Comparison of ENCODE assay signal across 9 mouse cellular contexts in genomic region chr4:67477264-67477845, GRCm38 (mm10).
DNase-seq lines count a peak whose midpoint lies in the region; ATAC-seq lines count a peak whose summit lies in the region.
"Had no signal": no experiment of that assay in that cellular context is flagged by ENCODE, and none has a peak within 500 bp of the region (broad histone marks: within the 10 kb centered on the region; RNA-seq: fewer than 3 reads in every experiment).

No protein-coding gene starts in this region.

- peak; percentile 36 for DNase-seq in 3T3-L1 (ENCODE audit: low read depth, low spot score)
- DNase-seq in Muller cell, postnatal 12 days (ENCODE audit: inconsistent ontology term): peak; percentile 42
- DNase-seq in cerebellum, postnatal 4 days (ENCODE audit: low spot score in 2 of 2): peak; percentile 19 to 29
- peak; percentile 24 to 39 for DNase-seq in layer of hippocampus, postnatal 36 days
- DNase-seq in spleen, adult 12 weeks (ENCODE audit: low spot score): no peak
- no peak for DNase-seq in thymus, postnatal 4 days

- H3K4me3 ChIP-seq in midbrain, embryonic 12.5 days: no peak overlapping the region
- H3K4me3 ChIP-seq: embryonic facial prominence, embryonic 15.5 days had no signal

- no peaks in the 10 kb centered on the region for H3K27me3 ChIP-seq in midbrain, embryonic 12.5 days
- H3K27me3 ChIP-seq: embryonic facial prominence, embryonic 15.5 days had no signal

- no peak overlapping the region for H3K4me2 ChIP-seq in midbrain, embryonic 12.5 days (replicated peaks)
- H3K4me2 ChIP-seq: embryonic facial prominence, embryonic 15.5 days had no signal

- H3K9ac ChIP-seq in midbrain, embryonic 12.5 days (replicated peaks): no peak overlapping the region
- H3K9ac ChIP-seq: embryonic facial prominence, embryonic 15.5 days had no signal

- H3K4me1 ChIP-seq in midbrain, embryonic 12.5 days: 0 out of 2 replicates have a peak, but pooled peaks cover 5% of the 10 kb centered on the region
- H3K4me1 ChIP-seq: embryonic facial prominence, embryonic 15.5 days had no signal

- no peak overlapping the region for H3K27ac ChIP-seq in midbrain, embryonic 12.5 days (replicated peaks)
- H3K27ac ChIP-seq: embryonic facial prominence, embryonic 15.5 days had no signal

- peak; percentile 89 to 96 for ATAC-seq in hematopoietic stem cell, adult 5-6 weeks (replicated peaks in 1 of 2; ENCODE audit: insufficient read depth in 1 of 2, low FRiP score in 2 of 2, low TSS enrichment in 1 of 2, low read depth in 1 of 2, poor library complexity in 2 of 2, severe bottlenecking in 2 of 2)
- ATAC-seq in midbrain, embryonic 12.5 days (ENCODE audit: low FRiP score, low read depth): peak; percentile 96

- no peaks in the 10 kb centered on the region for H3K36me3 ChIP-seq in midbrain, embryonic 12.5 days
- H3K36me3 ChIP-seq: embryonic facial prominence, embryonic 15.5 days had no signal

- WGBS in midbrain, embryonic 12.5 days: 8% methylated on average over 6 of the region's 6 CpGs

- no peaks in the 10 kb centered on the region for H3K9me3 ChIP-seq in midbrain, embryonic 12.5 days
- H3K9me3 ChIP-seq: embryonic facial prominence, embryonic 15.5 days had no signal

Comparison
In these comparisons a context has a peak if more than half of its experiments do, and no peak if none do; other contexts are left out.
1. DNase-seq: peak in 3T3-L1 (single experiment), Muller cell, postnatal 12 days (single experiment), cerebellum, postnatal 4 days (2 of 2) and layer of hippocampus, postnatal 36 days (2 of 2); none in spleen, adult 12 weeks (single experiment) and thymus, postnatal 4 days (single experiment).